Mouse (Mus musculus) hindbrain, postnatal 0 days (tissue): ENCODE data around the gene Nrxn3. TPM values are rescaled to one million over a fixed set of nuclear protein-coding genes. Genes with fewer than 3 reads are reported as not detected.
A peak's percentile ranks its signal among the peaks of the same experiment; 100 is the strongest.

Experiments used
- ATAC-seq: fragments of 200-750 bp; cut with Nextera tagmentation; 2 replicates; pipeline ENCODE4 v1.8.0; 2017; ENCODE audit warnings: mild to moderate bottlenecking, moderate TSS enrichment, moderate library complexity
- DNase-seq: peaks from one replicate; pipeline ENCODE4 v3.0.0-alpha.2; 2015; ENCODE audit warnings: low spot score
- H3K27ac ChIP-seq: fragments of 300-500 bp; sonication (generic); 2 replicates; pipeline ENCODE4 v1.5.1; 2014; ENCODE audit warnings: mild to moderate bottlenecking
- H3K27me3 ChIP-seq: fragments of 300-500 bp; sonication (generic); 2 replicates; pipeline ENCODE4 v1.6.1; 2014; ENCODE audit warnings: low read length, mixed read lengths; ENCODE audit not compliant: insufficient read depth
- H3K36me3 ChIP-seq: fragments of 300-500 bp; sonication (generic); 2 replicates; pipeline ENCODE4 v1.6.1; 2014; ENCODE audit warnings: low read length, mixed read lengths; ENCODE audit not compliant: insufficient read depth
- H3K4me1 ChIP-seq: fragments of 300-500 bp; sonication (generic); 2 replicates; pipeline ENCODE4 v1.6.1; 2014; ENCODE audit warnings: antibody characterized with exemption, low read length, mixed read lengths; ENCODE audit not compliant: insufficient read depth
- H3K4me2 ChIP-seq: fragments of 300-500 bp; sonication (generic); 2 replicates; pipeline ENCODE4 v1.6.1; 2014; ENCODE audit warnings: low read depth, mild to moderate bottlenecking, low read length, moderate library complexity, mixed read lengths
- H3K4me3 ChIP-seq: fragments of 300-500 bp; sonication (generic); 2 replicates; pipeline ENCODE4 v1.5.1; 2014; ENCODE audit warnings: low read length
- H3K9ac ChIP-seq: fragments of 300-500 bp; sonication (generic); replicated peaks from 2 replicates; pipeline ENCODE4 v1.6.1; 2014; ENCODE audit warnings: mild to moderate bottlenecking, low read length, moderate library complexity, mixed read lengths
- H3K9me3 ChIP-seq: fragments of 300-500 bp; sonication (generic); 2 replicates; pipeline ENCODE4 v1.6.1; 2016; ENCODE audit warnings: low read length, mixed read lengths
- CTCF ChIP-seq: IDR thresholded peaks from 2 replicates; pipeline ENCODE4 v1.5.1; 2016; ENCODE audit warnings: antibody characterized with exemption, control low read depth, low read depth
- WGBS: fragments of 180-500 bp; shearing (Covaris S2); extraction: QIAGEN DNeasy Blood & Tissue Kit; methylation state at CpG from one replicate; pipeline ENCODE4 v1.1.7; 2014; 5-methylcytosine and 5-hydroxymethylcytosine counted together
- polyA plus RNA-seq: library from polyadenylated mRNA; unstranded; fragments of >200 nt; fragmentation: Nextera tagmentation; extraction: Ambion mirVana; gene quantifications from 2 replicates; pipeline ENCODE4 v1.2.1, GENCODE M21; 2015
- total RNA-seq: library from RNA; depleted of rRNA; stranded (reverse); fragments of >200 nt; gene quantifications from 2 replicates; pipeline ENCODE4 v1.2.3, GENCODE M21; 2014

Nrxn3 gene
- total and polyA plus RNA-seq, 2 experiments from 2014 or later: 87.8 to 103 TPM

DNA sequence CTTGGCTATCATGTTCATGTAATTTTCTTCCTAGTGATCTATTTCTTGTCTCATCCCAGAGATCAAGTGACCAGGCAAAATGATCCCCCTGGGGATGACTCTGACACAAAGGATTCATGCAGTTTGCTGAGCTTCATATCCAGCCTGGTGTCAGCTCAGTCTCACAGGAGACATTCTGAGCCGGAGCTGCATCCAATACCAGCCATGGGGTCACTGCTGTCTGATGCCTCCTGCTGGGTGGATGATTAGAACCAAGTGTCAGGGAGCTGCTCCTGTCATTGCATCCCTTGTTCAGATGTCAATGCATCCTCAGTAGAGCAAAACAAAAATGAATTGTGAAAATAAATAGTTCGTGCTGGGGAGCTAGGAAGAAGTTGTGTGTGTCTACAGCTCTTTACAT lies 1174.2 kb downstream of the Nrxn3 start:
- no peaks in the 10 kb centered on the region for H3K9me3 ChIP-seq
- DNase-seq (no peak), ATAC-seq (no peak)
- no peak overlapping the region for H3K27ac ChIP-seq
- H3K36me3 ChIP-seq: no peaks in the 10 kb centered on the region
- H3K4me2 ChIP-seq: no peak overlapping the region
- WGBS: 26% methylated on average over 2 of the region's 2 CpGs
- no peak overlapping the region for H3K9ac ChIP-seq
- no peaks in the 10 kb centered on the region for H3K4me1 ChIP-seq
- no peak overlapping the region for H3K4me3 ChIP-seq
- H3K27me3 ChIP-seq: no peaks in the 10 kb centered on the region
- TF ChIP-seq CTCF: no peak

DNA sequence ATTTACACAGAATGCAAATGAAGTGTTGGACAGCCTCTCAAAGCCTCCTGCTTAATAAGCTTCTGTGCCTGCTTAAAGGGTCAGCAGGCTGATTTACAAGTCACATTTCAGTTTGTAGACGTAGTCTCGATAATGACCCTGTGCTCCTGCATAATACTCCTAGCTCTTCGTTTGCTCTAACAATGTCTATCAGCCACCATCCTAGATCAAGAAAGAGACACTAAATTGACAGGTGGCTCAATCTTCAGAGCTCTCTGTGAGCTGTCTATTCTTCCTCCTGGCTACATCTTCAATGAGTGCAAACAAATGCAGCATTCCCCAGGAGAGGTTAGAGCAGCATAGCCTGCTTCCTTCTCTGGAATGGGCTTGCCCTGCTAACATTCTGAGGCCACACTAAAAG lies 1186.9 kb downstream of the Nrxn3 start:
- Histone ChIP-seq H3K27me3 (no peaks in the 10 kb centered on the region), H3K36me3 (no peaks in the 10 kb centered on the region), H3K4me2 (no peak overlapping the region), H3K9ac (no peak overlapping the region), H3K9me3 (no peaks in the 10 kb centered on the region), H3K4me1 (no peaks in the 10 kb centered on the region), H3K4me3 (no peak overlapping the region), H3K27ac (no peak overlapping the region)
- WGBS: 30% methylated on average over 3 of the region's 3 CpGs
- no peak for TF ChIP-seq CTCF
- ATAC-seq: no peak
- DNase-seq: no peak

DNA sequence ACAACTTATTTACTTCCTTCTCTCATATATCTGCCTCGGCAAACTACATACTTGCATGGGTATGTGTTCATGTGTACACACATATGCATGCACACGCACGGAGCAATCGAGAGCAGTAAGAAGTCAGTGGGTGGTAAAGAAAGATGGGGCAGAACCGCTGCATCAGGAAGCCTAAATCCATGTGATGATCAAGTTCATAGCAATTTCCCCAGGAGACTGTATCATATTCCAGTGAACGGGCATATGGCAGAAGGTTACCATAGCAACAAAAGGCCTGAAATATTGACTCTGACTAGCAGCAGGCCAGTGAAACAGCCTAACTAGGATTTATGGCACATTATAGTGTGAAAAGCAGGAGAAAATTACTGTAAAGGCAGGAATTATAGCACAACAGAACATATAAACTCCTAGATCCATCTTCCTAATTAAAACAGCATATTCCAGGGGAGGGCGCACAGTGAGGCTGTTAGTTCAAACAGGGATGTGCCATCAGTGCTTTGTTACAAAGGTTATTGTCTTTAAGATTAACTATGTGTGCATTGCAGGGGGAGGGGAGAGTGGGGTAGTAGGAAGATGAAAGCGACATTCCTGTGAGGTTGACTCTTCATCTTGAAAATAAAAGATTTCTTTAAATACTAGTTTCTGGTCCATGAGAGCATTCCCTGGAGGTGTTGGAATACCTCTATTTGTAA lies 1195.6 kb downstream of the Nrxn3 start:
- TF ChIP-seq CTCF: no peak
- H3K9ac ChIP-seq: no peak overlapping the region
- ATAC-seq: no peak
- H3K4me2 ChIP-seq: no peak overlapping the region
- no peaks in the 10 kb centered on the region for H3K36me3 ChIP-seq
- no peaks in the 10 kb centered on the region for H3K9me3 ChIP-seq
- no peaks in the 10 kb centered on the region for H3K27me3 ChIP-seq
- WGBS: 40% methylated on average over 8 of the region's 8 CpGs
- no peaks in the 10 kb centered on the region for H3K4me1 ChIP-seq
- DNase-seq: peak; percentile 72
- no peak overlapping the region for H3K4me3 ChIP-seq
- H3K27ac ChIP-seq: 0 out of 2 replicates have a peak overlapping the region, but pooled peaks have one; percentile 2

DNA sequence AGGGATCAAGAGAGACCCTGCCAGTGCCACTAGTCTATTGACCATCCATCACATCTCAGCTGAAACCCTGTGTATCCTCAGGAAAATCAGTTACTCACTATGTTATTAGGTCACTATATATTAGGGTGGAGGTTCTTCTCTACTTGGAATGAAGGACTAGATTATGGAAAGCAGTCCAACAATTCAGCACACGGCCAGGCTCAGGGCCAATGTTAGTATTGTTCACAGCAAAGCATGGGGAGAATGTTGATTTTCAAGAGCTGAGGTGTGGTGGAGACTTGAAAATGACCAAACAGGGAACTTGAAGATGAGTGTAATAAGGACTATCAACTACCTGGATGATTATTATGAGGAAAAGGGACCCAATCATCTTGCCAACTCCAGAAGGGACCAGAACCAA lies 1209.7 kb downstream of the Nrxn3 start:
- H3K4me3 ChIP-seq: no peak overlapping the region
- H3K9ac ChIP-seq: no peak overlapping the region
- ATAC-seq (no peak), DNase-seq (no peak)
- H3K27ac ChIP-seq: no peak overlapping the region
- no peaks in the 10 kb centered on the region for H3K27me3 ChIP-seq
- H3K4me2 ChIP-seq: no peak overlapping the region
- no peaks in the 10 kb centered on the region for H3K9me3 ChIP-seq
- H3K4me1 ChIP-seq: no peaks in the 10 kb centered on the region
- 72% methylated on average over 1 of the region's 1 CpGs for WGBS
- no peaks in the 10 kb centered on the region for H3K36me3 ChIP-seq
- no peak for TF ChIP-seq CTCF

DNA sequence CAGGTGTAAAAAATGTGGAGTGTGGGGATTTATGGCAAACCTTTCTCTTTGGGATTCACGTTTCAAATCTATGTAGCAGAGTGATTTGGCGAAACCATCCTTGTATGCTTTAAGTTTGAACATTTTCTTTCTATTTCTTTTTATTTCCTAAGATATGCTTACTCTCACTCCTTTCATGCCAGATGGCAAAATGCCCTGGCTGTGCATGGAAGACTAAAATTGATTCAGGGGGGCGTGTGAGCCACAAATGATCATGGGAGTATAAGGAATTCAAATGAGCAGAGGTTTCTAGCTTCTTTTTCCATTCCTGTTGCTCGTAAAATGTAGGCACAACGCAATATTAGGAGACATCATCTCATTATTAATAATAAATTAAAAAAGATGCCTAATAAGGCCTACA lies 1211.0 kb downstream of the Nrxn3 start:
- H3K4me2 ChIP-seq: no peak overlapping the region
- H3K27me3 ChIP-seq: no peaks in the 10 kb centered on the region
- no peak for ATAC-seq
- no peak overlapping the region for H3K9ac ChIP-seq
- H3K36me3 ChIP-seq: no peaks in the 10 kb centered on the region
- no peak for TF ChIP-seq CTCF
- H3K27ac ChIP-seq: no peak overlapping the region
- no peaks in the 10 kb centered on the region for H3K9me3 ChIP-seq
- H3K4me1 ChIP-seq: no peaks in the 10 kb centered on the region
- 77% methylated on average over 5 of the region's 5 CpGs for WGBS
- peak; percentile 48 for DNase-seq
- H3K4me3 ChIP-seq: no peak overlapping the region

DNA sequence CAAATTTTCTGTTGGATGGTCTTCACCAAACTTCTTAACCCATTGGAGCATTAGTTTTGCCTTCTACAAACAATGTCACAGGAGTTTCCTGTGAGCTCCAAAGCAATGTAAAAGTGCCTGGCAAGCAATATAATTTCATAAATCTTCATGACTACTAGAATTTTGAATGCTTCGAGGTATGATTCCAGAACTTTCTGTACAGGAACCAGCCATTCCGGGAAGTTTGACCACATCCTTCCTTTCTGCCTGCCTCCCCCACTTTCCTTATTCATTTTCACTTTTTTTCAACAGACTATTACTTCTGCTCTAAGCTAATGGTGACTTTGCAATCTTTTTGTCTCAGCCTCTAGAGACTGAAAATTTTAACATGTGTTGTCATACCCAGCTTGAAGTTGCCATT lies 1218.1 kb downstream of the Nrxn3 start:
- Histone ChIP-seq H3K9ac (no peak overlapping the region), H3K4me2 (no peak overlapping the region), H3K4me1 (no peaks in the 10 kb centered on the region), H3K4me3 (no peak overlapping the region), H3K9me3 (no peaks in the 10 kb centered on the region), H3K27ac (no peak overlapping the region), H3K36me3 (no peaks in the 10 kb centered on the region), H3K27me3 (no peaks in the 10 kb centered on the region)
- TF ChIP-seq CTCF: no peak
- DNase-seq: no peak
- ATAC-seq: no peak
- WGBS: 95% methylated on average over 2 of the region's 2 CpGs

DNA sequence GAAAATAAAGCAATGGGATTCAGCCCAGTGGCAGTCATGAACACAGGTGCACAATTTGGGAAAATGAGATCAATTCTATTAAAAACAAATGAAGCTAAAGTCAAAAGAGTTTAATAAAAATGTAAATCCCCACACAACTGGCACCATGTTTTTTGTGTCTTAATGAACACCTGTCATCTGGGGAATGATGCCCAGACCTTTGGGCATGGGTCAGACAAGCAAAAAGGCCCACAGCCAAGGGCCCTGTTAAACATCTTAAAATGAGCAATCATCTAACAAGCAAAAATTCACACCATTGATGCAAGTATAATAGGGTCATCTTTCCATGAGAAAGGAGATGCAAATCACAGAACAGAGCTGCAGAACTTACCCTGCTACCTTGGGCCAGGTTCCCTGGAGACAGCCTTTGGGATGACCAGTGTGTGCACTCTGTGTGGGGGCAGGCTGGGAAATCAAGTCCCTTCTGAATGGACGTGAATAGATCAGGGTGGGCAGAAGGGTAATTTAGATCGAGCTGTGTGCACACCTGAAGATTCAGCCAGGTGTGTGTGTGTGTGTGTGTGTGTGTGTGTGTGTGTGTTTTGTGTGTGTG lies 1223.3 kb downstream of the Nrxn3 start:
- no peak overlapping the region for H3K27ac ChIP-seq
- H3K9ac ChIP-seq: no peak overlapping the region
- no peak for TF ChIP-seq CTCF
- no peak overlapping the region for H3K4me3 ChIP-seq
- H3K4me2 ChIP-seq: no peak overlapping the region
- ATAC-seq (no peak), DNase-seq (peak; percentile 24)
- H3K9me3 ChIP-seq: no peaks in the 10 kb centered on the region
- H3K4me1 ChIP-seq: no peaks in the 10 kb centered on the region; the same call in 1 of the 2 replicates
- no peaks in the 10 kb centered on the region for H3K36me3 ChIP-seq
- no peaks in the 10 kb centered on the region for H3K27me3 ChIP-seq
- 67% methylated on average over 2 of the region's 2 CpGs for WGBS
